Mouse (Mus musculus) heart, embryonic 11.5 days (tissue): ENCODE results near the gene Gm17455. TPM values are rescaled to one million over a fixed set of nuclear protein-coding genes. Genes with fewer than 3 reads are reported as not detected.

Source experiments
- ATAC-seq: fragments of 200-750 bp; cut with Nextera tagmentation; replicated peaks from 2 replicates; pipeline ENCODE4 v1.8.0; 2017; ENCODE audit warnings: moderate library complexity; ENCODE audit not compliant: insufficient number of reproducible peaks, low FRiP score, low TSS enrichment
- H3K27ac ChIP-seq: fragments of 300-500 bp; sonication (generic); 2 replicates; pipeline ENCODE4 v1.5.1; 2014; ENCODE audit warnings: mild to moderate bottlenecking, low read depth, low read length
- H3K27me3 ChIP-seq: fragments of 300-500 bp; sonication (generic); 2 replicates; pipeline ENCODE4 v1.6.1; 2014; ENCODE audit warnings: mild to moderate bottlenecking, low read length, mixed read lengths; ENCODE audit not compliant: control insufficient read depth, insufficient read depth
- H3K36me3 ChIP-seq: fragments of 300-500 bp; sonication (generic); 2 replicates; pipeline ENCODE4 v1.6.1; 2014; ENCODE audit warnings: mild to moderate bottlenecking, low read length, moderate library complexity, mixed read lengths; ENCODE audit not compliant: control insufficient read depth, insufficient read depth
- H3K4me1 ChIP-seq: fragments of 300-500 bp; sonication (generic); 2 replicates; pipeline ENCODE4 v1.6.1; 2014; ENCODE audit warnings: low read length; ENCODE audit not compliant: control insufficient read depth, insufficient read depth
- H3K4me2 ChIP-seq: fragments of 300-500 bp; sonication (generic); 2 replicates; pipeline ENCODE4 v1.6.1; 2014; ENCODE audit warnings: mild to moderate bottlenecking, moderate library complexity
- H3K4me3 ChIP-seq: fragments of 300-500 bp; sonication (generic); 2 replicates; pipeline ENCODE4 v1.5.1; 2014; ENCODE audit warnings: low read depth, low read length
- H3K9ac ChIP-seq: fragments of 300-500 bp; sonication (generic); 2 replicates; pipeline ENCODE4 v1.6.1; 2014; ENCODE audit warnings: mild to moderate bottlenecking, low read depth, low read length, moderate library complexity
- H3K9me3 ChIP-seq: fragments of 300-500 bp; sonication (generic); replicated peaks from 2 replicates; pipeline ENCODE4 v1.6.1; 2016; ENCODE audit warnings: low read length; ENCODE audit not compliant: control insufficient read depth
- WGBS: fragments of 180-500 bp; shearing (Covaris S2); extraction: QIAGEN DNeasy Blood & Tissue Kit; methylation state at CpG from one replicate; pipeline ENCODE4 v1.1.7; 2014; ENCODE audit not compliant: insufficient replicate concordance; 5-methylcytosine and 5-hydroxymethylcytosine counted together
- polyA plus RNA-seq: library from polyadenylated mRNA; unstranded; fragments of >200 nt; fragmentation: Nextera tagmentation; extraction: Ambion mirVana; gene quantifications from 2 replicates; pipeline ENCODE4 v1.2.1, GENCODE M21; 2014

Gene Gm17455
- polyA plus RNA-seq, 1 experiment from 2014 or later = 1.6 TPM

- Histone ChIP-seq H3K36me3 (no peaks in the 10 kb centered on the region), H3K27me3 (no peaks in the 10 kb centered on the region; the same call in 1 of the 2 replicates), H3K4me1 (peaks cover 3% of the 10 kb centered on the region; the same call in 1 of the 2 replicates), H3K27ac (no peak overlapping the region), H3K4me3 (no peak overlapping the region), H3K9me3 (no peaks in the 10 kb centered on the region), H3K4me2 (no peak overlapping the region), H3K9ac (no peak overlapping the region)
- 88% methylated on average over 10 of the region's 10 CpGs for WGBS
- ATAC-seq = no peak
Measured at GRCm38 (mm10) chr10:60398051-60398814, 1.3 kb upstream of the Gm17455 start.

GRCm38 (mm10) chr10:60400507-60401295, 1.2 kb downstream of the Gm17455 start:
- Histone ChIP-seq H3K36me3 (no peaks in the 10 kb centered on the region), H3K27me3 (peaks cover 3% of the 10 kb centered on the region), H3K9me3 (no peaks in the 10 kb centered on the region), H3K27ac (no peak overlapping the region), H3K4me1 (no peaks in the 10 kb centered on the region), H3K4me3 (no peak overlapping the region), H3K4me2 (no peak overlapping the region), H3K9ac (no peak overlapping the region)
- WGBS = 70% methylated on average over 11 of the region's 11 CpGs
- ATAC-seq = no peak

GRCm38 (mm10) chr10:60405460-60406177, 6.1 kb downstream of the Gm17455 start:
- H3K4me3 ChIP-seq = no peak overlapping the region
- H3K27ac ChIP-seq = no peak overlapping the region
- no peak overlapping the region for H3K4me2 ChIP-seq
- H3K9ac ChIP-seq = no peak overlapping the region
- 55% methylated on average over 7 of the region's 7 CpGs for WGBS
- H3K4me1 ChIP-seq = no peaks in the 10 kb centered on the region
- no peaks in the 10 kb centered on the region for H3K9me3 ChIP-seq
- peaks cover 19% of the 10 kb centered on the region for H3K27me3 ChIP-seq
- no peak for ATAC-seq
- H3K36me3 ChIP-seq = no peaks in the 10 kb centered on the region

GRCm38 (mm10) chr10:60407831-60408230, 8.3 kb downstream of the Gm17455 start:
- Histone ChIP-seq H3K27me3 (peaks cover 27% of the 10 kb centered on the region), H3K4me1 (no peaks in the 10 kb centered on the region), H3K36me3 (no peaks in the 10 kb centered on the region), H3K4me3 (no peak overlapping the region), H3K27ac (no peak overlapping the region), H3K9me3 (no peaks in the 10 kb centered on the region), H3K9ac (no peak overlapping the region), H3K4me2 (no peak overlapping the region)
- ATAC-seq = no peak
- 2% methylated on average over 5 of the region's 5 CpGs for WGBS

- H3K27me3 ChIP-seq = peaks cover 27% of the 10 kb centered on the region
Measured at GRCm38 (mm10) chr10:60411794-60412193, 12.3 kb downstream of the Gm17455 start.

GRCm38 (mm10) chr10:60413756-60414155, 14.2 kb downstream of the Gm17455 start:
- peaks cover 24% of the 10 kb centered on the region for H3K27me3 ChIP-seq

More at GRCm38 (mm10) chr10:60411794-60412193, 12.3 kb downstream of the Gm17455 start:
- H3K9me3 ChIP-seq = no peaks in the 10 kb centered on the region
- no peak overlapping the region for H3K4me3 ChIP-seq
- WGBS = 27% methylated on average over 5 of the region's 5 CpGs
- no peak overlapping the region for H3K27ac ChIP-seq
- H3K9ac ChIP-seq = no peak overlapping the region
- no peak for ATAC-seq
- H3K36me3 ChIP-seq = no peaks in the 10 kb centered on the region
- H3K4me1 ChIP-seq = no peaks in the 10 kb centered on the region
- no peak overlapping the region for H3K4me2 ChIP-seq

GRCm38 (mm10) chr10:60417041-60417440, 17.5 kb downstream of the Gm17455 start:
- no peaks in the 10 kb centered on the region for H3K9me3 ChIP-seq
- H3K4me3 ChIP-seq = no peak overlapping the region
- no peaks in the 10 kb centered on the region for H3K36me3 ChIP-seq
- no peak overlapping the region for H3K4me2 ChIP-seq
- no peak for ATAC-seq
- H3K9ac ChIP-seq = no peak overlapping the region
- H3K27ac ChIP-seq = no peak overlapping the region
- no peaks in the 10 kb centered on the region for H3K4me1 ChIP-seq
- WGBS = 78% methylated on average over 2 of the region's 2 CpGs
- 0 out of 2 replicates have a peak, but pooled peaks cover 3% of the 10 kb centered on the region for H3K27me3 ChIP-seq

More at GRCm38 (mm10) chr10:60413756-60414155, 14.2 kb downstream of the Gm17455 start:
- no peaks in the 10 kb centered on the region for H3K9me3 ChIP-seq
- no peaks in the 10 kb centered on the region for H3K36me3 ChIP-seq
- no peak overlapping the region for H3K27ac ChIP-seq
- no peak for ATAC-seq
- 66% methylated on average over 2 of the region's 2 CpGs for WGBS
- H3K4me3 ChIP-seq = no peak overlapping the region
- H3K9ac ChIP-seq = no peak overlapping the region
- H3K4me2 ChIP-seq = no peak overlapping the region
- H3K4me1 ChIP-seq = no peaks in the 10 kb centered on the region

- Histone ChIP-seq H3K9ac (no peak overlapping the region), H3K4me3 (no peak overlapping the region), H3K27me3 (0 out of 2 replicates have a peak, but pooled peaks cover 3% of the 10 kb centered on the region), H3K4me2 (no peak overlapping the region), H3K4me1 (no peaks in the 10 kb centered on the region), H3K36me3 (no peaks in the 10 kb centered on the region), H3K9me3 (no peaks in the 10 kb centered on the region), H3K27ac (no peak overlapping the region)
- WGBS = 16% methylated on average over 3 of the region's 3 CpGs
- ATAC-seq = no peak
Measured at GRCm38 (mm10) chr10:60418137-60418536, 18.6 kb downstream of the Gm17455 start.
